Mouse (Mus musculus) heart, adult 2 months (tissue): ENCODE measurements around the gene Gm20696. TPM values are rescaled to one million over a fixed set of nuclear protein-coding genes. Genes with fewer than 3 reads are reported as not detected.

Source experiments
- DNase-seq, 2 experiments: peaks; one replicate each; pipeline ENCODE4 v3.0.0; 2021
- H3K27ac ChIP-seq: fragments of 200-600 bp; 2 replicates; pipeline ENCODE4 v1.8.1; 2022
- H3K27me3 ChIP-seq: fragments of 200-500 bp; 2 replicates; pipeline ENCODE4 v1.6.1; 2012; ENCODE audit warnings: mild to moderate bottlenecking, low read length, inconsistent platforms, mixed read lengths; ENCODE audit not compliant: control insufficient read depth, insufficient read depth
- H3K36me3 ChIP-seq: fragments of 200-500 bp; 2 replicates; pipeline ENCODE4 v1.6.1; 2012; ENCODE audit warnings: low read length, inconsistent platforms; ENCODE audit not compliant: control insufficient read depth, insufficient read depth
- H3K4me1 ChIP-seq: fragments of 200-500 bp; 2 replicates; pipeline ENCODE4 v1.6.1; 2011; ENCODE audit warnings: low read length; ENCODE audit not compliant: control insufficient read depth, insufficient read depth
- H3K4me3 ChIP-seq: fragments of 200-600 bp; 2 replicates; pipeline ENCODE4 v1.8.1; 2022
- H3K79me2 ChIP-seq: fragments of 200-500 bp; replicated peaks from 2 replicates; pipeline ENCODE4 v1.6.1; 2012; ENCODE audit warnings: mild to moderate bottlenecking, inconsistent platforms, low read length, moderate library complexity, mixed read lengths; ENCODE audit not compliant: control insufficient read depth, insufficient read depth
- H3K9ac ChIP-seq: fragments of 200-500 bp; 2 replicates; pipeline ENCODE4 v1.6.1; 2012; ENCODE audit warnings: low read depth, mild to moderate bottlenecking, control low read depth, inconsistent platforms, low read length, mixed read lengths
- CTCF ChIP-seq: fragments of 200-600 bp; IDR thresholded peaks from 2 replicates; pipeline ENCODE4 v1.8.1; 2022; ENCODE audit warnings: antibody characterized with exemption, mild to moderate bottlenecking, moderate library complexity
- EP300 ChIP-seq: fragments of 200-500 bp; IDR thresholded peaks from 2 replicates; pipeline ENCODE4 v1.6.1; 2011; ENCODE audit warnings: low read depth, low read length, control low read depth; ENCODE audit not compliant: insufficient read depth
- POLR2A ChIP-seq: fragments of 200-500 bp; IDR thresholded peaks from 2 replicates; pipeline ENCODE4 v1.6.1; 2011; ENCODE audit warnings: mild to moderate bottlenecking, low read depth, low read length, control low read depth; ENCODE audit not compliant: insufficient read depth
- WGBS: fragments of 180-500 bp; shearing (Covaris S2); methylation state at CpG from one replicate; pipeline ENCODE4 v1.1.7; 2018; 5-methylcytosine and 5-hydroxymethylcytosine counted together
- intact Hi-C: fragments of 180-260 bp; cut with DNase I; formaldehyde crosslinking; loops from one replicate; pipeline ENCODE4 v1.15.1; 2025
- polyA plus RNA-seq: library from polyadenylated mRNA; depleted of rRNA; stranded (reverse); fragments of >200 nt; gene quantifications from 2 replicates; pipeline ENCODE4 v1.2.3, GENCODE M21; 2012
- total RNA-seq, 2 experiments: library from RNA; stranded (reverse); gene quantifications; 2 replicates each; pipeline ENCODE4 v1.2.3; 2021

Gene Gm20696
- total and polyA plus RNA-seq, 3 experiments = 0.61 to 1.7 (median 1.4) TPM

DNA sequence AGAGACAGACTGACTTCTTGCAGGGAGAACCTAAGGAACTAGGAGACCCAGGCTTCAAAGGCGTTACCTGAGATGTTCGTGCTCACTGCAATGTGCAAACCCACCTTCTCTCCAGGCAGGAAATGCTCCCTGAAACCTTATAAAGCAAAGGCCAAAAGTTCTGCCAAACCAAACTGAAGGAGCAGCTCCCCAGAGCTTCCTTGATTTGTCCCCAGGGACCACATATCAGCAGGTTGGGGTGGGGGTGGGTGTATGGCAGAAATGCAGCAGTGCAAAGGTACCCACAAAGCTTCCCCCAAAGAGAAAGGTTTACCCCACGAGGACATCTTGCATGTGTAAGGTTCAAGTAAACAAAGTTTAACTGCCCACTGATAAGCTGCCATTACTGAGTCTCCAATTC is 328.4 kb downstream of the Gm20696 start:
- peaks cover 5% of the 10 kb centered on the region for H3K36me3 ChIP-seq
- no peak overlapping the region for H3K27ac ChIP-seq
- no peak for TF ChIP-seq EP300
- TF ChIP-seq POLR2A = no peak
- TF ChIP-seq CTCF = no peak
- peaks cover 13% of the 10 kb centered on the region for H3K4me1 ChIP-seq
- 33% methylated on average over 3 of the region's 3 CpGs for WGBS
- H3K9ac ChIP-seq = no peak overlapping the region
- intact Hi-C loops = loop anchor here (5.0 kb wide), 2 partner anchors 39 to 104 kb away; no protein-coding TSS in a partner anchor
- DNase-seq = no peak
- H3K27me3 ChIP-seq = no peaks in the 10 kb centered on the region
- no peak overlapping the region for H3K4me3 ChIP-seq
- no peaks in the 10 kb centered on the region for H3K79me2 ChIP-seq

DNA sequence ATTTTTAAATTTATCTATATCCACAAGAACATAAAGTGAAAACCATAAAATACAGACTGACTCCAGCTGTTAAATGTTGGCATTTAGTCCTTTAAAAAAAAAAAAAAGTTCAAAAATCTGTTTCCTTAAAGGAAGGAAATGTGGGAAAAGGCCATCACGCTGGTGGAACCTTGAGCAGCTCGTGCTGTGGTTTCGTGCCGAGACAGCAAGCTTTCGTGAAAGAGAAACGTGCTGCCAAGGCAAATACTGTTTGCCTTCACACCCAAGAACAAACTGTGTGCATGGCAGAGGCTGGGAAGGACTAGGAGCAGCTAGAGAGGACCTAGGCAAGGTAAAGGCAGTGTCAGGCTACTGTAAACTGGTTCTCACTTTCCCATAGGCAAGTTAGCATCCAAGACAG is 329.0 kb downstream of the Gm20696 start:
- 42% methylated on average over 6 of the region's 6 CpGs for WGBS
- peak; percentile 36 to 38 for DNase-seq
- Histone ChIP-seq H3K27ac (no peak overlapping the region), H3K4me1 (peaks cover 13% of the 10 kb centered on the region), H3K9ac (no peak overlapping the region), H3K27me3 (no peaks in the 10 kb centered on the region), H3K79me2 (no peaks in the 10 kb centered on the region), H3K4me3 (no peak overlapping the region), H3K36me3 (peaks cover 5% of the 10 kb centered on the region)
- TF ChIP-seq POLR2A = no peak
- TF ChIP-seq CTCF = no peak
- TF ChIP-seq EP300 = no peak
- intact Hi-C loops = loop anchor here (5.0 kb wide), 2 partner anchors 40 to 105 kb away; no protein-coding TSS in a partner anchor

DNA sequence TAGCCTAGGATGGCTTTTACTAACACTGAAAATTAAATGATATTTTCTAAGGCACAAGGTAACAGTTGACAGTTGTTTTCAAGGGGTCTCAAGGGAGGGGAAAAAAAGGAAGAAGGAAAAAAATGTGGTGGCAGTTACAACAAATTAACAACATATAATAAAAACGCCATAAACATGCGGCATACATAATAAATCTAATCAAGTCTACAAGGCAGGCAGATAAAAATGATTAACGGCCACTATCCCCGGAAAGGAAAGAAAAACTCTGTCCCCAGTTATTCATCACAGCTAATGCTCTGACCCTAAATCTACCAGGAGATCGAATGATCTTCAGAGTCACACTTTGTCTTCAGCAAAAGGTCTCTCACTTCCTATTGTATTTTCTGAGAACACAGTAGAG is 330.4 kb downstream of the Gm20696 start:
- intact Hi-C loops = loop anchor here (5.0 kb wide), 2 partner anchors 41 to 106 kb away; no protein-coding TSS in a partner anchor

DNA sequence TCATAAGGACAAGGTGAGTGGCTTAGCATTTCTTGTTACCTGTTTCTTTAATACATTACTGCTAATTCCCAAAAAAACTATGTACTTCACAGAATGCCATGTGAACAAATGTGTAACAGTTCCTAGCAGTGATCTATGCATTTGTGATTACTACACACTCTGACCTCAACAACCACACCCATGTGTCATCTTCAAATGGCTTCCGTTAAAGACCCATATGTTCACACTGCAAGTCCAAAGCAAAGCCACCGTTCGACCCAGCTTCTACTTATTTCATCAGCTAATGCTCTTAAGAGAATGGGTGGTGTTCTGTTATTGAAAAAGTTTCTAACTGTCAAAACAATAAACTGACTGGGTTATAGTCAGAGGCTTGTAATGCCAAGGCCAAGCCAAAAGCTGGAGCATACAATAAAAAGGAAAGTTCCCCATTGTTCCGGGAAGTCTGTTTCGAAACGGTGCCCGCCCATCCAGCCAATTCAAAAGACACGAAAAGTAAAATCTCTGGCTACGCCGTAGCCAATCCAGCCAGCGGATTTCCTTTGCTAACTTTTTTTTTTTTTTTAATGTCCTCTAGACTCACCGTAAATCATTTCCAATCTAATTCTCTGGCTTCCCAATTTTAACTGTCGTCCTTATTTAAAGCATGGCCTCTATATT is 331.3 kb downstream of the Gm20696 start:
- no peaks in the 10 kb centered on the region; the same call in 1 of the 2 replicates for H3K79me2 ChIP-seq
- peak overlapping the region; percentile 45 for H3K27ac ChIP-seq
- TF ChIP-seq EP300 (no peak), CTCF (no peak), POLR2A (no peak)
- no peaks in the 10 kb centered on the region for H3K27me3 ChIP-seq
- intact Hi-C loops = loop anchor here (5.0 kb wide), 2 partner anchors 42 to 107 kb away; no protein-coding TSS in a partner anchor
- no peak overlapping the region for H3K4me3 ChIP-seq
- 56% methylated on average over 13 of the region's 13 CpGs for WGBS
- H3K9ac ChIP-seq = no peak overlapping the region
- peak in 1 of 2 experiments; percentile 58 for DNase-seq
- peaks cover 13% of the 10 kb centered on the region for H3K4me1 ChIP-seq
- peaks cover 5% of the 10 kb centered on the region for H3K36me3 ChIP-seq

More for the DNA sequence above, 330.4 kb downstream of the Gm20696 start:
- TF ChIP-seq CTCF = no peak
- TF ChIP-seq EP300 = no peak
- TF ChIP-seq POLR2A = no peak
- no peak overlapping the region; the same call in 1 of the 2 replicates for H3K27ac ChIP-seq
- DNase-seq = no peak
- H3K9ac ChIP-seq = no peak overlapping the region
- H3K4me1 ChIP-seq = peaks cover 13% of the 10 kb centered on the region
- H3K79me2 ChIP-seq = no peaks in the 10 kb centered on the region; the same call in 1 of the 2 replicates
- no peak overlapping the region for H3K4me3 ChIP-seq
- no peaks in the 10 kb centered on the region for H3K27me3 ChIP-seq
- 84% methylated on average over 5 of the region's 5 CpGs for WGBS
- H3K36me3 ChIP-seq = peaks cover 5% of the 10 kb centered on the region

DNA sequence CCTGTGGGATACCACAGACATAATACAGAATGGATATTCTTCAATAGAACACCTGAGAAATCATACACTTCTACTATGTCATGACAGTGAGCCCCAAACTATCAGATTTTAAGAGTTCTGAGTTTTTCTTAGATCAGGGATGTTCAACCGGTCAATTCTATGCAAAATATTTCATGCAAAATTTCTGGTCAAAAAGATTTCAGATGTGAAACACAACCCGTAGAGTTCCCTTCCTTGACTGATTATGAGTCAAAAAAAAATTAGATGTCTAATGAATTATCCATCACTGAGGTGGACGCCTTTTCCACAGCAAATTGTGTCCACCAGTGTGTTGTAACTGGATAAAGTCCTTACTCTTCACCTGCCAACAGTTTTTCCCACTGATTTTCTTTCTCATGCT is 332.3 kb downstream of the Gm20696 start:
- H3K4me3 ChIP-seq = no peak overlapping the region
- peaks cover 5% of the 10 kb centered on the region for H3K36me3 ChIP-seq
- TF ChIP-seq POLR2A (no peak), CTCF (no peak), EP300 (no peak)
- no peak for DNase-seq
- no peak overlapping the region for H3K9ac ChIP-seq
- intact Hi-C loops = no loop called here
- peaks cover 13% of the 10 kb centered on the region for H3K4me1 ChIP-seq
- no peaks in the 10 kb centered on the region for H3K27me3 ChIP-seq
- WGBS = 98% methylated on average over 3 of the region's 3 CpGs
- no peaks in the 10 kb centered on the region; the same call in 1 of the 2 replicates for H3K79me2 ChIP-seq
- no peak overlapping the region for H3K27ac ChIP-seq

DNA sequence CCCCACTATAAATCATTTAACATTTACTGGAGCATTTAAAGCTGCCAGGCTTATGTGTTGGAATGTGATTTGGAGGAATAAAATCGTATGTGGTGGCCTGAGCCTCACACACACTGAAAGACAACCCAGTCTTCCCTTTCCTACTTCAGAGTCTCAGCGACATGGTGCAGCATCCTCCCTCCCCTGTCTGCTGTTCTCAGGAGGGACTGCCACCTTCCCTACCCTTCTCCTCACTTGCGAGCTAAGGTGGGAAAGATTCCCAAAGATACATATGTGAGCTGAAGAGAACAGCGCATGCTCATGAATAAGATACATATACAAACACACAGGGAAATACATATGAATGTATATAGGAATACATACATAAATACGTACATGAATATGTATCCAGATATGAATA is 333.5 kb downstream of the Gm20696 start:
- intact Hi-C loops = no loop called here
- Histone ChIP-seq H3K27ac (no peak overlapping the region), H3K4me1 (peaks cover 11% of the 10 kb centered on the region), H3K79me2 (no peaks in the 10 kb centered on the region; the same call in 1 of the 2 replicates), H3K27me3 (no peaks in the 10 kb centered on the region), H3K9ac (no peak overlapping the region), H3K4me3 (no peak overlapping the region), H3K36me3 (peaks cover 5% of the 10 kb centered on the region)
- TF ChIP-seq EP300 (no peak), POLR2A (no peak)
- DNase-seq = no peak
- 90% methylated on average over 5 of the region's 5 CpGs for WGBS
